Mouse (Mus musculus) embryonic facial prominence, embryonic 13.5 days (tissue): ENCODE measurements around the gene Abhd4. TPM values are rescaled to one million over a fixed set of nuclear protein-coding genes. Genes with fewer than 3 reads are reported as not detected.

Experiments
- polyA plus RNA-seq: library from polyadenylated mRNA; unstranded; fragments of >200 nt; fragmentation: Nextera tagmentation; extraction: Ambion mirVana; gene quantifications from 2 replicates; pipeline ENCODE4 v1.2.1, GENCODE M21; 2015

Abhd4 gene
- polyA plus RNA-seq, 1 experiment from 2014 or later, result 50.5 TPM

Other genes with a start within 250 kb of the Abhd4 start
- gene Dad1, start 84 bp upstream of the Abhd4 start, polyA plus RNA-seq, result 340 and 359 TPM in 2 replicates
- gene Olfr49, start 30.8 kb downstream of the Abhd4 start, polyA plus RNA-seq, result not detected in 2 replicates
- gene Oxa1l, start 106.6 kb downstream of the Abhd4 start, polyA plus RNA-seq, result 49.4 and 53.3 TPM in 2 replicates
- gene Slc7a7, start 163.6 kb downstream of the Abhd4 start, polyA plus RNA-seq, result 4.5 and 6.2 TPM in 2 replicates
- gene Mrpl52, start 172.7 kb downstream of the Abhd4 start, polyA plus RNA-seq, result 203 and 286 TPM in 2 replicates
- 202 and 208 TPM in 2 replicates for gene Mmp14, start 177.4 kb downstream of the Abhd4 start, polyA plus RNA-seq
- 29.7 and 33.1 TPM in 2 replicates for gene Lrp10, start 209.9 kb downstream of the Abhd4 start, polyA plus RNA-seq
- 2.1 and 3.6 TPM in 2 replicates for gene Rem2, start 221.9 kb downstream of the Abhd4 start, polyA plus RNA-seq